Mouse (Mus musculus) gastrocnemius, postnatal 25 days (tissue): ENCODE results near the gene Prkar2a. TPM values are rescaled to one million over a fixed set of nuclear protein-coding genes. Genes with fewer than 3 reads are reported as not detected.

Source experiments
- DNase-seq: peaks from one replicate; pipeline ENCODE4 v3.0.0; 2022
- total RNA-seq, 2 experiments: library from RNA; stranded (reverse); gene quantifications; 1 replicate in 1 of 2; 2 replicates in 1 of 2; pipeline ENCODE4 v1.2.3; 2021

The Prkar2a gene
- total RNA-seq, 2 experiments from 2014 or later = 122 to 134 TPM

- peak; percentile 39 for DNase-seq
These were observed 3.3 kb downstream of the Prkar2a start for GRCm38 (mm10) chr9:108692226-108693041.

DNA sequence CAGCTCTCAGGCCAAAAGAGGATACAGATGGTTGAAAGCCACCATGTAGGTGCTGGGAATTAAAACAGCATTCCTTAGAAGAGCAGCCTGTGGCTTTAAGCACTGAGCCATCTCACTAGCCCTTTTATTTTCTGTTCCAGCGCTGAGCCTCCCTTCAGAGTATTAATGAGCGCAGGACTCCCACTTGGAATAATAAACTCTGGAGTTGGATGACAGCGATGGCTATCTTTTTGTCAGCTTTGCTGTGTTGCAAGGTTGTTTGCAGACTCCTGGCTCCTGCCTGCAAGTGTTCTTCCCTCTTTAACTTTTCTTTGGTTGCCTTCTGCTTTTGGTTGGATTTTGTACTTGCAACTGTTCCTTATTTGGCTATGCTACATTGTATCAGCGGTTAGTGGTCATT, 4.8 kb downstream of the Prkar2a start:
- DNase-seq = no peak

- DNase-seq = no peak
These were observed 5.4 kb downstream of the Prkar2a start for GRCm38 (mm10) chr9:108694533-108694932.

DNA sequence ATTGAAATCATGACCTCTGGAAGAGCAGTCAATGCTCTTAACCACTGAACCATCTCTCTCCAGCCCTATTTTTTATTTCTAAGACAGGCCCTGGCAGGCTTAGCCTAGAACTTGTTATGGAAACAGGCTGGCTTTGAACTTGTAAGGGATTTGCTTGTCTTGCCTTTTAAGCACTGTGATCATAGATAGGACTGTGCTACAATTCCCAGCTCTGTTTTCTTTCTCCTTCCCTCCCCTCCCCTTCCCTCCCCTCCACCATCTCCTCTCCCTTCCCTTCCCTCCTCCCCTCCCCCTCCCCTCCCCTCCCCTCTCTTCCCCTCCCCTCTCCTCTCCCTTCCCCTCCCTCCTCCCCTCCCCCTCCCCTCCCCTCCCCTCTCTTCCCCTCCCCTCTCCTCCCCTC, 13.4 kb downstream of the Prkar2a start:
- DNase-seq = no peak

GRCm38 (mm10) chr9:108703373-108704110, 14.4 kb downstream of the Prkar2a start:
- peak; percentile 36 for DNase-seq

- no peak for DNase-seq
These were observed 15.5 kb downstream of the Prkar2a start for GRCm38 (mm10) chr9:108704591-108704990.

DNA sequence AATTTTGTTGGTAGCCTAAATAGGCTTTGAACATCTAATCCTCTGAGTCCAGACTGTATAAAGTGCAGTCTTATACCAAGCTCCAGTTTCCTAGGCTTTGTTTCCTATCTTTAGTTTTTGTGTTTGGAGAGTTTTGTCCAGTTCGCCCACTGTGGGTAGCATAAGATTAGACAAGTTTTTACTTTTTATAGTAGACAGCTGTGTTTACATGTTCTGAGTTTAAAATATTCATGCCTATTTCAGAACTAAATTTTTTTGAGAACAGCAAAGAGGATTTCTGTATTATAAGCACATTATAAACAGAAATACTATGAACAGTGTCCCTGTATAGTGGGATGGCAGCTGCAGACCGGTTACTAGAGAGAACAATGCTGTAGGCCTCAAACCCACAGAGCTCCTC, 18.1 kb downstream of the Prkar2a start:
- DNase-seq = no peak

GRCm38 (mm10) chr9:108708833-108709232, 19.7 kb downstream of the Prkar2a start:
- DNase-seq = no peak

DNA sequence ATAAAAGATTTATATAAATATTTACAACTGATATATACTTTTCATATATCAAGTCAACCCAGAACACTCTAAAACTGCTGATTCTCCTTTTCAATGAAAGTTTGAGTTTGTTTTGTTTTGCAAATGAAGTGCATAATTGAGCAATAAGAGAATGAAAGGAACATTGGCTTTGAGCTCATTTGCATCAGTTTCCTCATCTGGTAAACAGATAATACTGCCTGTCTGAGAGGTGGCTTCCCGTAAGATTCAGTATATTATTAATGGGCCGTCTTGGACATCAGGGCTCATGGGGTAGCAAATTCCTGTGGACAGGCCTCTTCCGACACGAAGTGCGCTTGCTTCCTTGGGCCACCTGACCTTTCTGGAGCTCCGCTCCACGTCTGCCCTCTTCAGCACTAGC, 21.7 kb downstream of the Prkar2a start:
- no peak for DNase-seq

GRCm38 (mm10) chr9:108716199-108716598, 27.1 kb downstream of the Prkar2a start:
- no peak for DNase-seq

DNA sequence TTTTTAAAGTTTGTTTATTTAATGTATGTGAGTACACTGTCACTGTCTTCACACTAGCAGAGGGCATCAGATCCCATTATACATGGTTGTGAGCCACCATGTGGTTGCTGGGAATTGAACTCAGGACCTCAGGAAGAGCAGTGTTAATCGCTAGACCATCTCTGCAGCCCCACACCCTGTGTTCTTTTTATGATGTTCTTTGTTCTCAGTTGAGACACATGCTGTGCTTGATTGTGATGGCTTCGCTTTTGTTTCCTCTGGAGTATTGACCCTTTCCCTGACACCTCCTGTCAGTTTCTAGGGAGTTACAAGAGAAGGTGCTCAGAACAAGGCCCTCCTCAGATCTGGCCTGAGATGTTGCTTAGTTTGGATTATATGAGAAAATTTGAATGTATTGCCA, 34.6 kb downstream of the Prkar2a start:
- DNase-seq = no peak

DNA sequence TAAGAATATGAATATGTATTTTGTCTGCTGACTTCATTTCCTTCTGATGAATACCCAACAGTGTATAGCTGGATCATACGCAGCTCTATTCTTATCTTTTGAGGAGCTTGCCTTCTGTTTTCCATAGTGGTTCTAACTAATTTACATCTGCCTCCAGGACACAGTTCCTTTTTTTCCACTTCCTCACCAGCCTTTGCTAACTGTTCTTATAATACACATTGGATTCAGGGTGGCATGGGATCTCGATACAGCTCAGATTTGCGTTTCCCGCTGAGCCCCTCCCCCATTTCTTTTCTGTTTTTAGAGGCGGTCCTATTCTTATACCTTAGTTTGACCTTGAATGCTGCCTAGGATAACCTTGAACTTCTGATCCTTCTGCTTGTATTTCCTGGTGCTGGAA, 37.0 kb downstream of the Prkar2a start:
- DNase-seq = no peak

DNA sequence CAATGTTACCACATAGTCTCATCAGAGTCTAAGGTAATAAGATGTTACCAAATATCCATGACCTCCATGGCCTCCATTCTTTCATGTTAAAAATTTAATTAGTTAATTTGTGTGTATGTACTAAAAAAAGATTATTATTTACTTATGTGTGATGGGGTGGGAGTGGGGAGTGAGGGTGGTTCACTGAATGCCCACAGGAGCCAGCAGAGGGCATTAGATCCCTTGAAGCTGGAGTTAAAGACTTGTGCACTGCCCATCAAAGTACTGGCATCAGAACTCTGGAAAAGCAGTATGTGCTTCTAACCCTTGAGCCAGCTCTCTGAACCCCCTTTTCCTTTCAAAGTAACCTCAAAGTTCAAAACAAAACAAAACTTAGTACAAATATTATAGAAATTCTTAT, 39.9 kb downstream of the Prkar2a start:
- DNase-seq = no peak

- no peak for DNase-seq
These were observed 43.3 kb downstream of the Prkar2a start for GRCm38 (mm10) chr9:108732462-108732861.

DNA sequence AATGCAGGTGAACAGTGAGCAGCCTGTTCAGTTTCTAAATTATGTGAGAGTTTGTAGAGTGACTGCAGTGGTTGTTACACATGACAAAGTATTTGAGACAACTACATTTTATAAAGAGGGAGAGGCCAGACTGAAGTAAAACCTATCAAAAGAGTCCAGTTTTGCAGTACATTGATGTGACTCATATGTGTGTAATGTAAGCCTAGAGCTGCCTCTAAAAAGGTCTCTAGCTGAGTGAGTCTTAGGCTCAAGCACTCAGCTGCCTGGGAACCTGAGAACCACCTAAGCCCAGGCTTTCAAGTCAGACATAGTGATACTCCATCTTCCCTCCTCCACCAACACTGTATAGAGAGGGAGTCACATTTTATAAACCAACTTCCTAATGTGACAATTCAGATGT, 45.5 kb downstream of the Prkar2a start:
- no peak for DNase-seq

- no peak for DNase-seq
These were observed 50.1 kb downstream of the Prkar2a start for GRCm38 (mm10) chr9:108739239-108739638.

- DNase-seq = no peak
These were observed 50.9 kb downstream of the Prkar2a start for GRCm38 (mm10) chr9:108740062-108740461.

- no peak for DNase-seq
These were observed 52.9 kb downstream of the Prkar2a start for GRCm38 (mm10) chr9:108742048-108742447.

GRCm38 (mm10) chr9:108746876-108747499, 57.9 kb downstream of the Prkar2a start:
- DNase-seq = no peak

- DNase-seq = no peak
These were observed 58.6 kb downstream of the Prkar2a start for GRCm38 (mm10) chr9:108747694-108748093.

- peak; percentile 34 for DNase-seq
These were observed 59.6 kb downstream of the Prkar2a start for GRCm38 (mm10) chr9:108748600-108749183.

GRCm38 (mm10) chr9:108750616-108751015, 61.5 kb downstream of the Prkar2a start:
- DNase-seq = no peak
